Mouse (Mus musculus) T-helper 2 cell (primary cell): ENCODE results near the gene Atp6v1b1.

Source experiments
- in situ Hi-C: fragments of 300-600 bp; cut with MboI, MseI; formaldehyde crosslinking; loops from one replicate; pipeline ENCODE4 v1.15.1; 2025; ENCODE audit warnings: high pct_unique_total_duplicates

Atp6v1b1 gene

GRCm38 (mm10) chr6:83715461-83716196, 27.2 kb upstream of the Atp6v1b1 start:
- in situ Hi-C loops, result no loop called here

- in situ Hi-C loops, result no loop called here
These were observed 25.8 kb upstream of the Atp6v1b1 start for GRCm38 (mm10) chr6:83717026-83717425.

- in situ Hi-C loops, result no loop called here
These were observed 20.3 kb upstream of the Atp6v1b1 start for GRCm38 (mm10) chr6:83722526-83722925.

GRCm38 (mm10) chr6:83727178-83727577, 15.6 kb upstream of the Atp6v1b1 start:
- in situ Hi-C loops, result loop anchor here (5.0 kb wide), 1 partner anchor 40 kb away; no protein-coding TSS in a partner anchor

GRCm38 (mm10) chr6:83728488-83728887, 14.3 kb upstream of the Atp6v1b1 start:
- in situ Hi-C loops, result loop anchor here (5.0 kb wide), 1 partner anchor 41 kb away; no protein-coding TSS in a partner anchor

GRCm38 (mm10) chr6:83729350-83729970, 13.3 kb upstream of the Atp6v1b1 start:
- in situ Hi-C loops, result loop anchor here (5.0 kb wide), 1 partner anchor 42 kb away; no protein-coding TSS in a partner anchor

- in situ Hi-C loops, result no loop called here
These were observed 11.7 kb upstream of the Atp6v1b1 start for GRCm38 (mm10) chr6:83731128-83731527.

DNA sequence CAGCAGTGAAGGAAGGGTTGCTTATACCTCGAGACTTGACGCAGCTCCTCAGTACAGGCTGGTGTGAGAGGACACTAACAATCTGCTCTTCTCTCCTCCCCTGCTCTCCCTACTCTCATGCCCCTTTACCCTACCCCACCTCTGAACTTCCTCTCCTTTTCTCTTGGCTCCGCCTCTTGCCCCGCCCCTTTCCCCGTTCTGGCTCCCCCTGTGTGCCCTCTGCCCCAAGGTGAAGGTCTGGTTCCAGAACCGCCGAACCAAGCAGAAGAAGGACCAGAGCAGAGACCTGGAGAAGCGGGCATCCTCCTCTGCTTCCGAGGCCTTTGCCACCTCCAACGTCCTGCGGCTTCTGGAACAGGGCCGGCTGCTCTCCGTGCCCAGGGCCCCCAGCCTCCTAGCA, 5.5 kb upstream of the Atp6v1b1 start:
- in situ Hi-C loops, result no loop called here

DNA sequence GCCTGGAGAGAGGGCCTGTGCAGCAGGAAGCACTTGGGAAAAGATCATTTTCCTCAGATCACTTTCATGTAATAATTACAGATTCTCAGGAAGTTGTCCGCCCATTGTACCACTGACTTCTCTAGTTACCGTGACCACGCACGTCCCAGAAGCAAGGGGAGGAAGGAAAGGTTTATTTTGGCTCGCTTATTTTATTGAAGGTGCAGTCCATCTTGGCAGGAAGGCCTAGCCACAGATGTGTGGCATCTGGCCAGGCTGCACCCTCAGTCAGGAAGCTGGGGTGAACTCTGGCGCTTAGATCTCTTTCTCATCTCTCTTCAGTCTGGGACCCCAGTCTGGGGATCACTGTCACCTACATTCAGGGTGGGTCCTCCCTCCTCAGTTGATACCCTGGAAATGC, 4.2 kb upstream of the Atp6v1b1 start:
- in situ Hi-C loops, result no loop called here

DNA sequence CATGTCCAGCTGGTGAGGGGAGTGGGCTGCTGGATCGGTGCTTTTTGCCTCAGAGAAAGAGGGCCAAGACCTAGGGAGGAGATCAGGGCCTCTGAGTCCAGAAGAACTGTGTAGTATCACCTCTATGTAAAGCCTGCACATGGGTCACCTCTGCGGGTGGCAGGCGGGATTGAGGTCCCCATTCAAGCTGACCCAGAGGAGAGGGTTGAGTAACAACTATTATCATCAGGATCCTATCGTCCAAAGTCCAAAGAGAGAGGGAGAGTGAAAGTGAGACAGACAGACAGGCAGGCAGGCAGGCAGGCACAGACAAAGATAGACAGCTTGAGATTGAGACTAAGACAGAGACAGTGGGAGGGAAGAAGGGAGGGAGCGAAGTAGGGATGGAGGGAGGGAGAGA, 422 bp downstream of the Atp6v1b1 start:
- in situ Hi-C loops, result no loop called here

DNA sequence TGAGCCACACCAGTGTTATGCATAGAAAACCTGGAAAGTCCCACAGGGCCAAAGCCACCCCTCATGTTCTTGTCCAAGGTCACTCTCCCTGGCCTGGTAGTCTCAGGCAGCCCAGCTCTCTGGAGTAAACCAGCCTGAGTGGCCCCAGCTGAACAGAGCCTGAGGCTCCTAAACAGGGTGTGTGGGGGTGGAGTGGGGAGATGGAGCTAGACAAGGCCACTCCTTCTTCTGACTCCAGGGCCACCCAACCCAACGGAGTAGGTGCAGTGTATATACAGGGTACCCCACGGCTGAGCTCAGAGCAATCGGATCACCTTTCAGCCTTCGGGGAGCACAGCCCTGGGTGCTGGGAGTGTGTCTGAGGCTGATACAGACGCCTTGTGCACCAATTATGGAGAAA, 1.3 kb downstream of the Atp6v1b1 start:
- in situ Hi-C loops, result no loop called here

GRCm38 (mm10) chr6:83744557-83744956, 1.8 kb downstream of the Atp6v1b1 start:
- in situ Hi-C loops, result no loop called here

- in situ Hi-C loops, result no loop called here
These were observed 2.7 kb downstream of the Atp6v1b1 start for GRCm38 (mm10) chr6:83745466-83745865.

DNA sequence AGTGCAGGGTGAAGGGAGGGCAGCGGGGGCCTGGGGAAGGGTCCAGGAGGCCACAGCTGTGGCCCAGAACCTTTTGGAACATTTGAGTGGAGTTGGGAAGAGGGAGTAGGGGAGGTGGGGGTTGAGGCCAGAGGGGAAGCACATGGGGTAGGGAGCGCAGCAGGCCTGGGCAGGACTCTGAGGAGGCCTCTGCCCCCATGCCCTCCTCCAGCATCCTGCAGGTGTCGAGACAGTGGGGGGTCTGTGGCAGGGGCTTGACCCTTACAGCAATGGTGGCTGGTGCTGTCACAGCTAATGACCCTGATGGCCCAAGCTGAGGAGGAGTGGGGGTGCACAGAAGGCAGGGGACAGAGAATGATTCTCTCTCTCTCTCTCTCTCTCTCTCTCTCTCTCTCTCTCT, 6.5 kb downstream of the Atp6v1b1 start:
- in situ Hi-C loops, result no loop called here

DNA sequence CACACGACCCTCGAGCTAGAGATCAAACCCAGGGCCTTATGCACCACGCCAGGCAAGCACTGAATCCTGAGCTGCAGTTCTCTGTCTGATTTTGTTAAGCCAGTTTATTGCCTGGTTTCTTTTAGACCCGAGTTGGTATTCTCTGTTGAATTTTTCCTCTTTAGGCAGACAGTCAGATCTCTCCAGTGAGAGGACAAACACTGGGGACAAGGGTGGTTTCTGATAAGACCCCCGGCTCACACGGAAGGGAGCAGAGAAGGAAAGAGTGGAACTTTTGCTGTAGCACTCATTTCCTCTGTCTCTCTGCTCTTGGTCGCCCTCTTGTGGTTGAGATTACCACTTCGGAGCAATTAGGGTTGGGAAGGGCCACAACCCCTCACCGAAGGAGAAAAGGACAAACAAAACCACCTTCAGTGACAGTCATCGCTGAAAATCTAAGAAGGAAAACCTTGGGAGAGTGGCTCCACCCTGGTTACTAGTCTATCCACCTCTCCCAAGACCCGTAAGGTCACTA, 7.4 kb downstream of the Atp6v1b1 start:
- in situ Hi-C loops, result no loop called here

DNA sequence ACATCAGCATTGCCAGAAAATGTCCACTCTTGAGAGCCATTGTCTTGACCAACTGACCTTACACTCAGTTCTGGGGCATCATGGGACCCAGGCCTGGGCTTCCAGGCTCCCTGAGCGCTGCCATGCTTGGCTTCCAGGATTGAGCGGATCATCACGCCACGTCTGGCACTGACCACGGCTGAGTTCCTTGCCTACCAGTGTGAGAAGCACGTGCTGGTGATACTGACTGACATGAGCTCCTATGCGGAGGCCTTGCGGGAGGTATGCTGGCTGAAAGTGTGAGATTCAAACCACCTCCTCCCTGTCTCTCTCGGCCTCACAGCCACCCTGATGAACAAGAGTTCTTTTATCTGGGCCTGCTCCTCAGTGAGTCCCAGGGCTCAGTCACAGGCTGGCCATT, 13.3 kb downstream of the Atp6v1b1 start:
- in situ Hi-C loops, result no loop called here

DNA sequence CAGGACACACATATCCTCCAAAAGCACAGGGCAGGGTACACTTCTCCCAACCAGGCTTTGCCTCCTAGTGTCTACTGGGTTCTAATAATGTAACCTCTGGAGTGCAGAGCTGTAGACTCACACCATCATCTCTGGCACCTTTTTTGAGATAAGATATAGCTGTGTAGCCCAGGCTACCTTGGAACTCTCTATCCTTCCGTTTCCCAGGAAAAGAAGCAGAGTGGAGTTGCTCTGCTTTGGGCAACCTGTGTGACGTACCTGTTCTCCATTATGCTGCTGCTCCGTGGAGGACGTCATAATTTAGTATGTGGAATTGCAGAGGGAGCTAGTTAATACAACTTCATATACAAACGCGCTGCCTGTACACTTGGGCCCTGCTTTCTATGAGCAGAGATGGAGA, 19.6 kb downstream of the Atp6v1b1 start, which contains the start of gene Ankrd53:
TSS of gene Ankrd53 (plus strand) at position 301 of the 400 bp plus-strand sequence.
- in situ Hi-C loops, result no loop called here

DNA sequence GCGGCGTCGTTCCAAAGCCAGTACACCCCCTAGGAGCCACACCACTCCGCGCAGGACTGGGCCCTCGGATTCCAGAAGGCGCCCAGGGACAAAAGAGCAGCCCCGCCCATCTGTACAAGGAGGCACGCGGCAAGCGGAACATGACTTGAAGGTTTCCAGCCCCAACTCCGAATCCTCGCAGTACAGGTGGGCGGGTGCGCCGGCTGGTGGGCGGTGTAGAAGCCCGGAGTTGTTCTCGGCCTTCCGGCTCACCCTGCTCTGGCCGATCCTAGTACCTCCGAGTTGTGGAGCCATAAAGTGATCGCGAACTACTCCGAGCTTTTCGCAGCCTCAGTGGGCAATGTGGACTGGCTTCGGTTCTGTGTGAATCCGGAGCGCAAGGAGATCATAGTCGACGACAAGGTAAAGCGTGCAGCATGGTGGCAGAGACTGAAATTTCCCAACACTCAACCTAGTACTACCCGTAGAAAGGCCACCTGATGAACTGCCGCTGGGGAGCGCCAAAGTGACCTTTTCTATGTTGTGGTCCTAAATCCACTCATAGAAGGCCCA, 20.2 kb downstream of the Atp6v1b1 start:
- in situ Hi-C loops, result no loop called here

DNA sequence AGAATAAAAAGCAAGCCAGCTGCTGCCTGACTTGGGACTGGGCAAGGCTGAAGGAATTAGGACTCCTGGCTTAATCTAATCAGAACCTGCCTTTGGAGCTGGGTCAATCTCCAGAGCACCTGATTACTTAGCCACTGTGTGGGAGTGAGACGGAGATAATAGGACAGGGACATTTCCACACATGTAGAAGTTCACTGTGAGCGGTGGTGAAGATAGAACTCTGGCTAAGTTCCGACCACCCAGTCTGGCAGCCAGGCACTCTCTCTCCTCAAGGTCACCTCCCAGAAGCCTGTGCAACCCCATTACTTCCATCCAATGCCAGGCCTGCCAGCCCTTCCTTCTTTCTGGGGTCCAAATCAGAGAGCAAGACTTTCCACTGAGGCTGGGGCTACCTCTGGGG, 24.2 kb downstream of the Atp6v1b1 start:
- in situ Hi-C loops, result no loop called here

DNA sequence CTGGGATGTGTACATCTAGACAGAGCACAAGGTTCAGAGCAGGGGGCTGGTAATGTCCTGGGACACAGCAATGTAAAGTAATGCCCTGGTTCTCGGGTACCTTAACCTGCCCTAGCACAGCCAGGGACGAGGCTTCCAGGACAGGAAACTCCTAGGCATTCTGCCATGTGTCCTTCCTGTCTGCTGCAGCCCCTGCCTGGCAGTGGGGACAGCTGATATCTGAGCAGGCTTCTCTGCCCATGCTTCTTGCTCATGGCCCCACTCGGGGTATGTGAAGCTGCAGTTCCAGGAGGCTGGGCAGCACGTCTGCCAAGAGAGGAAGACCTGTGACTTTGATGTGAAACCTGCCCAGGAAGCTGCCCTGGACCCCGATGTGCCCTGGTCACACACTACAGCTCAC, 25.7 kb downstream of the Atp6v1b1 start:
- in situ Hi-C loops, result no loop called here

GRCm38 (mm10) chr6:83774126-83774525, 31.3 kb downstream of the Atp6v1b1 start:
- in situ Hi-C loops, result no loop called here

GRCm38 (mm10) chr6:83774781-83775563, 32.2 kb downstream of the Atp6v1b1 start:
- in situ Hi-C loops, result no loop called here
